Mouse (Mus musculus) liver, adult (tissue): ENCODE results near the gene Dennd4a.

Source experiments
- GATA4 ChIP-seq: IDR thresholded peaks from 2 replicates; pipeline ENCODE4 v1.6.1; 2014; ENCODE audit warnings: mild to moderate bottlenecking, low read length; ENCODE audit not compliant: insufficient replicate concordance

The Dennd4a gene

DNA sequence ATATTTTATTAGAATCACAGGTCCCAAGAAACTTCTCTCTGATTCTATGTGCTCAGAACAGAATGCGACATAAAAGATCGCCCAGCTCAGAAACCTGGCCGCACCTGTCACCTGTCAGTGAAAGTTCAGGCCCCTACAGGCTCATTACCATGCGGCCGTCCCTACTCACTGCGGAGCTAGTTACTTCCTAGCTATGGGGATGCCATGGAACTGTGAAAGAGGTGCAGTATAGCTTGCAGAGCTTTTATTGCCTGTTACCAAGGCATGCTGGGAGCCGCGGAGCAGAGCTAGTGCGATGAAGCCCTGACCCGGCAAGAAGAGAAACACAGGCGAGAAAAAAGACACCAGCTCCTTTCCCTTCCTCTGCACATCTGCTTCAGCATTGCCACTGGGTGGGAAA, 132.9 kb downstream of the Dennd4a start:
- TF ChIP-seq GATA4, result no peak

DNA sequence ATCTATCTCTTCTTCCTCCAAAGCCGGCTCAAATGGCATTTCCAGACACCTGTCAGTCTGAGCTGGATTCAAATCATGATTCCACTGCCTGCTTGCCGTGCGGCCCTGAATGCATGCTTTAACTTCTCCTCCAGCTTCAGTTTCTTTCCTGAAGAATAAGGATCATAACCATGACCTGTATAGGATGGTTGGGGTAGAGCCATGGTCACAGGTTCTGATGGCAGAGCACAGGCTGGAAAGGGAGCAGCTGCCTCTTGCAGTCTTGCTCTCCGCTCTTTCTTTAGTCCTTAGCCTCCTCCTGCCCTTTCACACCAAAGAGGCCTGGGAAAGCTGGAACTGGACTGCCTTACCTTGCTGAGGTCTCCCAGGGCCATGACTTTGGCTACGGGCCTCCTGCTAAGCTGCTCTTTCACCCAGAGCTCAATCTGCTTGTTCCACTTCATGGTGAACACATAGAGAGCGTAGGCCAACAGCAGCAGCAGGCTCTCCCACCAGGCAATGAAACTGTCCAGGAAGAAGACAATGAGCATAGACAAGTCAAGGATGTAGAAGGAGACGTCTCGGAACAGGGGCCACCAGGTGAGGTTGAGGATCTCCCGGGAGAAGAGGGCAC, 136.4 kb downstream of the Dennd4a start:
- no peak for TF ChIP-seq GATA4

DNA sequence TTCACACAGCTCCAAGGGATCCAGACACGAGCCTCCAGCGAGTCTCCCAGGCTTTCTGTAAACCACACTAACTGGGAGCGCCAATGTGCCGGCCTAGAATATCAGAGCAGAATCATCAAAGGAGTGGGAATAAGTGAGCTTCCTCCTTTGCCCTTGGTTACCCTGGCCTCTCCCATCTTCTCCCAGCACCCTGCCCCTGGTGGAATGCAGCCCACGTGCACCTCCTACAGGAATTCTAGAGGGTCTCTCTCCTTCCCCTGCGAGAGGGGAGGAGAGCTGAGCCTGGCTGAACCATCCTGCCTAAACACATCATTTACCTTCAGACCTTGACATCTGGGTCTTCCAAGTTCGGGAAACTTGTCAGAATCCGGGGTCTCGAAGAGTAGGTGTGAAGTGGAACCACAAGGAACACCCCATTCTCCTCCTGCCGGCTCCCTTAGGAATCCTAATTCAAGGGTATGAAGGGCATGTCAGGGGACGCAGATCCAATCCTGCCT, 140.1 kb downstream of the Dennd4a start, which contains the start of gene Slc24a1:
Gene Slc24a1 (minus strand): TSS at position 447 of the 497 bp plus-strand sequence.
- no peak for TF ChIP-seq GATA4

DNA sequence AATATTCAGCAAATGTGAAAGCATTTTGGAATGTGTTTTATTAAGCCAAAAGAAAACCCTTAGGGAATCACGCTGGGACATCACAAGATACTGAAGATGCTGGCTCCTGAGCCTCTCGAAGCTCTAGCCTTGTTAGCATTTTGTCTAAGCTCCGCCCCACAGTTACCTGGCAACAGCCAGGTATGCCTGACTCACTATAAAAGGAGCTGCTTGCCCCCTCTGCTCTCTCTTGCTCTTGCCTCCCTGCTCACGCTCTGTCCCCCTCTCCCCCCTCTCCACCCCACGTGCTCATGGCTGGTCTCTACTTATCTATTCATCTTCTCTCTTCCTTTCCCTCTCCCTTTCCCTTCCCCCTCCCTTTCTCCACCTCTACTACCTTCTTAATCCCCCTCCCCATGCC, 140.9 kb downstream of the Dennd4a start:
- TF ChIP-seq GATA4, result no peak

DNA sequence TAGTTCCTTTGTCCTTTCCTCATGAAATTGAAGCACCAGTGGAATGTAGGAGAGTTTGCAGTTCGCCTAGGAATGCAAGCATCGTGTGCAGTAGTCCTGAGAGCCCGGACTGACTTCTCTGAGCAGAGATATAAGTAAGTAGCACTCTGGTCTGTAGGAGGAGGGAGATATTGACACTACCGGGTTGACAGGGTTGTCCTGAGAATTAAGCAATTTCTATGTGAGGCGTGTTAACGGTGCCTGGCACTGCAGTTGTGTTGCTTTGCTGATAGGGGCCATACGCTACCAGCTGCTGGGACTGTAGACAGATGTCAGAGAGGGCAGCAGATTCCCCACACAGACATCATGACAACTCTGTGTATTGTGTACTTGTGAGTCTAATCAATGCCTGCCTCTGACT, 142.1 kb downstream of the Dennd4a start:
- no peak for TF ChIP-seq GATA4

DNA sequence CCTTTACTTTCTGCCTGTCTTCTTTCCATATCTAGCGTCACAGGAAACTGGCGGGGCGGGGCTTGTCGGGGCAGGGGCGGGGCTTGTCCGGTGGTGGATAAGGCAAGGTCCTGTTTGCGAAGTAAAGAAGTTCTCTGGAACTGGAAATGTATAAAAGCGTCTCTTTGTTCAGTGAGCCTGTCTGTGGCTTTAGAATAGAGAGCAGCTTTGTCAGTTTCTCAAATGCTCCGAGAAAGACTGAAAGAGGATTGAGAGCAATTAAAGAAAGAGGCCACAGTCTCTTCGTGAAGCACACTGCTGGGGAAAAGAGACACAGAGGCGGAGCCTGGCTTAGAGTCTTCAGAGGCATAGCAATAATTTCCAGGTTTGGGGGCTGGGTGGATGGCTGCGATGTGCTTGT, 145.2 kb downstream of the Dennd4a start:
- TF ChIP-seq GATA4, result no peak

DNA sequence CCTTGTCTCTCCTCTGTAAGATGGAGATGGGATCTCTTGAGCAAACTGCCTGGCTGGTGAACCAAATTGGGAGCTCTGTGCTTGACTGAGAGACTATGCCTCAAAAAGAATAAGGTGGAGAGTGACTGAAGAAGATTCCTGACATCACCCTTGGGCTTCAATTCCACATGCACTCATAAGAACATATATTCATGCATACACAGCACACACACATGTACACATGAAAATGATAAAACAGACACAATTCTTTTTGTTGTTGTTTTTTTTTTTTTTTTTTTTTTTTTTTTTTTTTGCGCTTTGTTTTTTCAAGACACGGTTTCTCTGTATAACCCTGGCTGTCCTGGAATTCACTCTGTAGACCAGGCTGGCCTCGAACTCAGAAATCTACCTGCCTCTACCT, 146.1 kb downstream of the Dennd4a start:
- TF ChIP-seq GATA4, result no peak

DNA sequence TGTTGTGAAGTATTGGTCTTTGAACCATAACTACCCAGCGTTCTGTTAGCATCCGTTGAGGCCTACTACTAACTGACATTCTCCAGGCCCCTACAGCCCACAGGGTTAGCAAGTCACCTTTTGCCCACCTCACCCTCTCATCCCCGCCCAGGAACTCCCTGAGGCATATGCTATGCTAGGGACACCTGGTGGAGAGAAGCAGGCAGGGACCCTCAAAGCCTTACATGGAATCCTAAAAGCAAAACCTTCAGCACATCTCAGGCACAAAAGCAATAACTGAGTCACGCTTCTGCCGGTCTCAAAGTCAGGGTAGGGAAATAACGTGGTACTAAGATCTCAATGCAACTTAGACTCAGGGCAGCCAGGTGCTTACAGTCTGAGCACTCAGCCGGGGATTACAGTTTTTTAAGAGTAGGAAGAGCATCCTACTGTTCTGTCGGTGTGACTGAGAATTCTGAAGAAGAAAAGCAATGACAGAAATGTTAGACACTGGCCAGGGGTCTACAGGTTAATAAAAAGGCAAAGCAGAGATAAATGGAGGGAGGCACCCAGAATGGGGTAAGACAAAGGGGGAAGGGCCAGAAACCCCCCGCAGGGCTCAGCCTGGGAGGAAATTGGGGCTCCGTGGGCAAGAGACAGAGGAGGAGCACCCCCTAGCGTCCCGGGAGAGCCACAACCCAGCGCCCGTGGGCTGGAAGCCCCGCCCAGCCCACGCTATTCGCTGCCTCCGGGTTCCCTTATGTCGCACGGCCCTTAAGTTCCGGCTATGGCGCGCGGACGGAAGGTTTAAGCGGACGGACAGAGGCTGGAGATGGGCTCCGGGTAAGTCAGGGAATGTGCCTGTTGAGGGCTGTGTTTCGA, 149.2 kb downstream of the Dennd4a start, which contains the start of gene Ints14:
Gene Ints14 (plus strand): TSS at position 789 of the 861 bp plus-strand sequence.
- TF ChIP-seq GATA4, result peak; percentile 47; the same call in 1 of the 2 replicates

DNA sequence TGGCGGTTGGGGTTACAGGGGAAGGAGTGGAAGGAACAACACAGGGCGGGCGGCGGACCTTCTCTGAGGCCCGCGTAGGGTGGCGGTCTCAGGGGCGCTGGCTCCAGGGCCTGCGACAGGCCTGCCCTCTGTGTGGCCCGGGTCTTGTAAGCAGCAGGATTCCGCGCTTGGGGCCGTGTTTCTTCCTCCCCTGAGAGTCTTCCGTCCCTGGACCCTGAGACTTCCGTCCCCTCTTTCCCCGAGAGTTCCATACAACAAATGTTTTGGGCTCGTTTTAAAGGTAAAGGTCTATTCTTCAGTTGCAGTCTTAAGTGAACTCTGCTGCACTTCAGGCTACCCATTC, 149.8 kb downstream of the Dennd4a start:
- TF ChIP-seq GATA4, result no peak
